Mouse (Mus musculus): ENCODE data around the gene Hist1h3d.
"Not testable (repeated sequence)": the region's sequence is repeated elsewhere in the genome, so short reads cannot be mapped to it uniquely, and the experiment has no call there.

Hist1h3d gene

GRCm38 (mm10) chr13:23575271-23575851 is at the start of gene Hist1h3d:
Gene Hist1h3d (plus strand): TSS chr13:23575763.
- DNase-seq (ENCODE audit: low spot score), result peak; percentile 78

GRCm38 (mm10) chr13:23525901-23526300 is 49.7 kb upstream of the Hist1h3d start:
- no peak for DNase-seq (ENCODE audit: low spot score)

GRCm38 (mm10) chr13:23526312-23526711 is 49.3 kb upstream of the Hist1h3d start:
- peak; percentile 94 for DNase-seq (ENCODE audit: low spot score)

GRCm38 (mm10) chr13:23529005-23529404 is 46.6 kb upstream of the Hist1h3d start:
- no peak for DNase-seq (ENCODE audit: low spot score)

GRCm38 (mm10) chr13:23529480-23530165 is 45.9 kb upstream of the Hist1h3d start:
- no peak for DNase-seq (ENCODE audit: low spot score)

- DNase-seq (ENCODE audit: low spot score), result peak; percentile 80
Measured at GRCm38 (mm10) chr13:23530181-23530900, 45.2 kb upstream of the Hist1h3d start.

- peak; percentile 99 for DNase-seq (ENCODE audit: low spot score)
Measured at GRCm38 (mm10) chr13:23530901-23531875, 44.4 kb upstream of the Hist1h3d start, which contains the start of gene Hist1h4h. Gene Hist1h4h (plus strand): TSS chr13:23531050.

- no peak for DNase-seq (ENCODE audit: low spot score)
Measured at GRCm38 (mm10) chr13:23532262-23533075, 43.1 kb upstream of the Hist1h3d start.

- DNase-seq (ENCODE audit: low spot score), result peak; percentile 73
Measured at GRCm38 (mm10) chr13:23533560-23534367, 41.8 kb upstream of the Hist1h3d start, which contains the start of gene Hist1h2af. Gene Hist1h2af (plus strand): TSS chr13:23533906.

- no peak for DNase-seq (ENCODE audit: low spot score)
Measured at GRCm38 (mm10) chr13:23534368-23535131, 41.0 kb upstream of the Hist1h3d start.

- DNase-seq (ENCODE audit: low spot score), result peak; percentile 91
Measured at GRCm38 (mm10) chr13:23535137-23536075, 40.2 kb upstream of the Hist1h3d start, which contains the start of gene Hist1h3g. Gene Hist1h3g (plus strand): TSS chr13:23535422.

GRCm38 (mm10) chr13:23536076-23536822 is 39.3 kb upstream of the Hist1h3d start:
- DNase-seq (ENCODE audit: low spot score), result no peak

GRCm38 (mm10) chr13:23537006-23537710 is 38.4 kb upstream of the Hist1h3d start:
- DNase-seq (ENCODE audit: low spot score), result no peak

- no peak for DNase-seq (ENCODE audit: low spot score)
Measured at GRCm38 (mm10) chr13:23538249-23538648, 37.3 kb upstream of the Hist1h3d start.

- not testable (repeated sequence) for DNase-seq (ENCODE audit: low spot score)
Measured at GRCm38 (mm10) chr13:23539821-23540220, 35.7 kb upstream of the Hist1h3d start.

- no peak for DNase-seq (ENCODE audit: low spot score)
Measured at GRCm38 (mm10) chr13:23541497-23541896, 34.1 kb upstream of the Hist1h3d start.
